Mouse (Mus musculus) MEL (cell line): ENCODE results near the gene Ilf2.

Experiments
- CHD2 ChIP-seq: IDR thresholded peaks from 2 replicates; pipeline ENCODE4 v1.6.1; 2011; ENCODE audit warnings: low read length, improper control_type of control experiment
- CTCF ChIP-seq, 3 experiments: IDR thresholded peaks in 2 of 3; conservative IDR thresholded peaks in 1 of 3; 2 replicates each; pipeline ENCODE4 v1.5.1; 2011 to 2012; ENCODE audit warnings: low read length in 3 of 3, low read depth in 2 of 3, mild to moderate bottlenecking in 2 of 3, improper control_type of control experiment in 1 of 3, inconsistent platforms in 1 of 3, mixed read lengths in 1 of 3, moderate library complexity in 1 of 3; ENCODE audit not compliant: control insufficient read depth in 1 of 3, insufficient read depth in 1 of 3, poor library complexity in 1 of 3, severe bottlenecking in 1 of 3
- EP300 ChIP-seq, 2 experiments: IDR thresholded peaks; 2 replicates each; pipeline ENCODE4 v1.6.1; 2011; ENCODE audit warnings: improper control_type of control experiment in 2 of 2, low read length in 2 of 2, low read depth in 1 of 2, mild to moderate bottlenecking in 1 of 2
- GATA1 ChIP-seq: IDR thresholded peaks from 2 replicates; pipeline ENCODE4 v1.6.1; 2011; ENCODE audit warnings: low read depth, low read length, improper control_type of control experiment
- JUND ChIP-seq: IDR thresholded peaks from 2 replicates; pipeline ENCODE4 v1.6.1; 2011; ENCODE audit warnings: low read depth, mild to moderate bottlenecking, improper control_type of control experiment, low read length
- MAX ChIP-seq: IDR thresholded peaks from 2 replicates; pipeline ENCODE4 v1.6.1; 2011; ENCODE audit warnings: low read length, improper control_type of control experiment
- MYB ChIP-seq: IDR thresholded peaks from 2 replicates; pipeline ENCODE4 v1.6.1; 2011; ENCODE audit warnings: mild to moderate bottlenecking, low read depth, low read length, improper control_type of control experiment
- POLR2A ChIP-seq, 2 experiments: IDR thresholded peaks; 2 replicates each; pipeline ENCODE4 v1.6.1; 2011 to 2012; ENCODE audit warnings: low read length in 2 of 2, mild to moderate bottlenecking in 2 of 2, control low read depth in 1 of 2, improper control_type of control experiment in 1 of 2, low read depth in 1 of 2, moderate library complexity in 1 of 2; ENCODE audit not compliant: control insufficient read depth in 1 of 2, insufficient read depth in 1 of 2, poor library complexity in 1 of 2
- POLR2AphosphoS2 ChIP-seq: IDR thresholded peaks from 2 replicates; pipeline ENCODE4 v1.6.1; 2011; ENCODE audit warnings: low read length, improper control_type of control experiment
- TAL1 ChIP-seq: IDR thresholded peaks from 2 replicates; pipeline ENCODE4 v1.6.1; 2012; ENCODE audit warnings: mild to moderate bottlenecking, inconsistent platforms, low read length, moderate library complexity, mixed read lengths
- UBTF ChIP-seq: IDR thresholded peaks from 2 replicates; pipeline ENCODE4 v1.6.1; 2012; ENCODE audit warnings: low read depth, mild to moderate bottlenecking, inconsistent platforms, low read length, improper control_type of control experiment, moderate library complexity, borderline replicate concordance; ENCODE audit not compliant: insufficient read depth
- ZNF384 ChIP-seq: IDR thresholded peaks from 2 replicates; pipeline ENCODE4 v1.6.1; 2012; ENCODE audit warnings: low read depth, mild to moderate bottlenecking, inconsistent platforms, low read length, improper control_type of control experiment

DNA sequence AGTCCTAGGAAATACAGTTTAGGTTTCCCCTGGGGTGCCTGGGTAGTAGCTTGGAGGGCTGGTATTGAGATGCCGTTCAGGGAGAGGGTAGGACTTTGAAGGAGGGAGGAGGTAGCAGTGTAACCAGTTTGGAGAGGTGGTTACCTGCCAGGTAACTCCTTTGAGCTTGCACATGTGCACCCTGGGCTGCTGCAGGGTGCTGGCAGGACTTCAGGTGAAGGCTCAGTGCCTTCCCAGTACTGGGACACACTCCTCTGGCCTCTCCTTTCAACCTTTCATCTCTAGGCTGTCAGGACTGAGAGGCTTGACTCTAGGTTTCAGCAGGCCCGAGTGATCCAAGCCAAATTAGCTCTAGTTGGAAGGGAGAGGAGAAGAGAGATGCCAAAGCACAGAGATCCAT, 50.1 kb downstream of the Ilf2 start:
- TF ChIP-seq EP300 (IDR thresholded peaks at IDR 0.05; ENCODE audit: low read depth in 1 of 2, low read length in 2 of 2), result no peak
- no peak for TF ChIP-seq CTCF (IDR thresholded peaks at IDR 0.05 in 2 of 3, conservative IDR thresholded peaks at IDR 0.05 in 1 of 3; ENCODE audit: control insufficient read depth in 1 of 3, insufficient read depth in 1 of 3, low read depth in 2 of 3, low read length in 3 of 3, poor library complexity in 1 of 3, severe bottlenecking in 1 of 3)
- no peak for TF ChIP-seq GATA1
- TF ChIP-seq CHD2, result no peak
- no peak for TF ChIP-seq TAL1
- no peak for TF ChIP-seq POLR2A (IDR thresholded peaks at IDR 0.05; ENCODE audit: control insufficient read depth in 1 of 2, insufficient read depth in 1 of 2, low read depth in 1 of 2, low read length in 2 of 2, poor library complexity in 1 of 2)
- TF ChIP-seq UBTF, result no peak
- no peak for TF ChIP-seq POLR2AphosphoS2
- TF ChIP-seq ZNF384, result no peak
- TF ChIP-seq MAX, result no peak
- TF ChIP-seq JUND, result no peak
- TF ChIP-seq MYB, result no peak
